Mouse (Mus musculus): Measurements from ENCODE around the gene Tm6sf1. TPM values are rescaled to one million over a fixed set of nuclear protein-coding genes. Genes with fewer than 3 reads are reported as not detected.

Tm6sf1 gene
- total RNA-seq, 1 experiment from 2014 or later, result 181 TPM

DNA sequence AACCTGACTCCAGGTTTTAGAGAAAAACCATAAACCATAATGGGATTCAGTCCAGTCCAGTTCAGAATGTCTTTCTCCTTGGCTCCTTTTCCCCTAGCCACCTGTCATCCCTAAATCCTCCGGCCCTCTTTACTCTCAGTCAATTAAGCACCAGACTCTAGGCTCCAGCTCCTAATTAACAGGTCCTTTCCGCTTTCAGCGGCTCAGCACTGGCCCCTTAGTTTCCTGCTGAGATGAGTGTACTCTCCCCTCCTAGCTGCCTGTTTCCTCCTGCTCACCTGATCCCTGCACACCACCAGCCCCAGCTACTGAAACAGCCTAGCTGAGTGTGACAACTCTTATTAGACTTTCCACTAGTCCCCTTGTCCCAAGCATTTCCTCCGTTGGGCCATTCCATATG, 11.0 kb upstream of the Tm6sf1 start:
- no peak for ATAC-seq (ENCODE audit: extremely low read depth, insufficient number of reproducible peaks, low FRiP score, poor library complexity, severe bottlenecking)

DNA sequence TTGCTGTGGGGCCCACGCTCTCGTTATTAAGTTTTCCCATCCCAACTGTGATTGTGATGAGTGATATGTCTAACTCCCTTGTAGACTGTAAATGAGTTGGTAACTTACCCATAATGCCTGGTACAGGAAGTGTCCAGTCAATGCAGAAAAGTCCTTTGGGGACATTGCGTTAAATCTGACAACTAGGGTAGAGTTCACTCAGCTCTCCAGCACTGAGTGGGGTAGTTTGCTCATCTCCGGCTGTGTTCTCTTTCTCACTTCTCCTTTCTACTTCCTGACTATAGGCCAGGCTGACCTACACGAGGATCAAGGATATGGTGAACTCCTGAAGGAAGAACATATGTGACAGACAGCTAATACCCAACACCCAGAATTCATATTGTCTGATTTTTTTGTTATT, 9.6 kb upstream of the Tm6sf1 start:
- peak; percentile 82 for ATAC-seq (ENCODE audit: extremely low read depth, insufficient number of reproducible peaks, low FRiP score, poor library complexity, severe bottlenecking)

- ATAC-seq (ENCODE audit: extremely low read depth, insufficient number of reproducible peaks, low FRiP score, poor library complexity, severe bottlenecking), result peak; percentile 18
These were observed 9.2 kb upstream of the Tm6sf1 start for GRCm38 (mm10) chr7:81849633-81850032.

DNA sequence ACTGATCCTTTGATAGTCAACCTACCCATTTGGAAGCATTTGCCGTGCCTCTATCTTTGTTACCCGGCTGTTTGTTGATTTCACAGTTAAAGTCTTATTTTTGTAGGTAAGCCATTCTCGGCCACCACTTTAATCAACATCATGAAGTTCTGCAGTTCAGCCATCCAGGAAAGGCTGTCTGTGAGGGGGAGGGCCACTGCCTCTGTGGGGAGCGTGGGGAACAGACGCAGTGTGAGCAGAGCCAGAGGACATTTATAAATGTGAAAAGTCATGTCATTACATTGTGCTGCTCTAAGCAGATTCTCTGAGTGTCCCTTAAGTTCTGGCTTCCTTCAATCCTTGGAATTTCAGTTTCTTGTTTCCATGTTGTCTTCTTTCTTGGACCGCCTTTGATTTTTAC, 8.6 kb upstream of the Tm6sf1 start:
- ATAC-seq (ENCODE audit: extremely low read depth, insufficient number of reproducible peaks, low FRiP score, poor library complexity, severe bottlenecking), result no peak

DNA sequence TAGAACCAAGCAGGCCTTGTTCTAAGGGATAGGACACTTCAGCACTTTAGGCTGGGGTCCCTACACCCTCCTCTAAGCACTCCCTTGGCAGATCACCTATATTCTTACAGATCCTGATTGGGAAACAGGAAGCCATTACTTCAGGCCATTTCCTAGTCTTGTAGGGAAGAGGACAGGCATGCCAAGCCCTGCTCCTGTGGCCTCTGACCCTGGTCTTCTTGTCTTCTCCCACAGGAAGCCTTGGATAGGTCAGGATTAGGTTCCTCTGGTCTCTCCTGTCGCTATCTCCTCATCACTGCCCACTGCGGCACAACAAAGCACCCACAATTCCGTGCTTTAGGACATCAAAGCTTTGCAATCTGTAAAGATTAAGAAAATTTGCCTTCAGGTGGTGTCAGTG, 7.1 kb upstream of the Tm6sf1 start:
- ATAC-seq (ENCODE audit: extremely low read depth, insufficient number of reproducible peaks, low FRiP score, poor library complexity, severe bottlenecking), result no peak

DNA sequence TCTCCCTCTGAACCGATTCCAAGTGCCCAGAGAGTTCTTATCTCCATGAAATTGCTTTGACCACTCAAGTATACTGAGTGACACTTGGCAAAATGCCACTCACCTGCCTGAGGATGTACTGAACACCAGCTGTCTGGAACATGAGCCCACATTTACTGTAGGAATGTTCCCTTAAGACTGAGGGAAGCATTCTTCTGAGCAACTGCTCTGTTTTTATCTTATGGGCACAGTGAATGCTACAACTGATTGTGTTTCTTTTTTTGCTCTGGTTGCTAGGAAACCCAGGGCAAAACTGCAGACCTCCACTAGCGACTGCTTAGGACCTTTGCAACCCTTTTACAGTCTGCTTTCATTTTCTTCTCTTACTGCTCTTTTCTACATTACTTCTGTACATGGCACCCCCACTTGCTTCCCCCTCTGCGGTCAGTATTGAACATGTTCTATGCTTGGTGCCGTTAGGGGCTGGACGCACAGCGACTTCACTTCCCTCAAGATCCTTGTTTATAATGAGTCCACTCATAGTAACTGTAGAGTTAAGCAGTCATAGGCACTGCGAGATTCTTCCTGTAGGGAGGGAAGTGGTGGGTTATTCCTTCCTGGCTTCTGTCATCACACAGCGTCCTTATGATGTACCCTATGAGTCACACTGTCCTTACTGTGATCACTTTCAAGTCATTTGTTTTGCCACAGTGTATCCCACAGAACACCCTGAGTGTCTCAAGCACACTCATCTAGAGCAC, 4.1 kb upstream of the Tm6sf1 start:
- ATAC-seq (ENCODE audit: extremely low read depth, insufficient number of reproducible peaks, low FRiP score, poor library complexity, severe bottlenecking), result peak; percentile 61

DNA sequence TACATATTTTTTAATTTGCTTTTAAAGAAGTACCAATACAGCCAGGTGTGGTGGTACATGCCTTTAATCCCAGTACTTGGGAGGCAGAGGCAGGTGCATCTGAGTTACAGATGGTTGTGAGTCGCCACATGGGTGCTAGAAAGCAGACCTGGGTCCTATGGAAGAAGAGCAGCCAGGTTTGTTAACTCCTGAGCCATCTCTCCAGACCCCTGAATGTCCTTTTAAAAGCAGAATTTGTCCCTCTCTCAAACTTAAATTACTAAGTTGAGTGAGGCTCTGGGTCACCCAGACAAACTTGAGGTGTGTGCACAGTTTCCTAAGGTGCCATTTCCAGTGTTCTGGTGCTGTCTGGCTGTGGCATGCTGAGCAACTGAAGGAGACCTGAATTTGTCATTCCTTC, 3.1 kb upstream of the Tm6sf1 start, which contains the start of gene Gm10160:
Gene Gm10160, minus strand, starts transcription at position 101 of the 400 bp plus-strand sequence.
- no peak for ATAC-seq (ENCODE audit: extremely low read depth, insufficient number of reproducible peaks, low FRiP score, poor library complexity, severe bottlenecking)

DNA sequence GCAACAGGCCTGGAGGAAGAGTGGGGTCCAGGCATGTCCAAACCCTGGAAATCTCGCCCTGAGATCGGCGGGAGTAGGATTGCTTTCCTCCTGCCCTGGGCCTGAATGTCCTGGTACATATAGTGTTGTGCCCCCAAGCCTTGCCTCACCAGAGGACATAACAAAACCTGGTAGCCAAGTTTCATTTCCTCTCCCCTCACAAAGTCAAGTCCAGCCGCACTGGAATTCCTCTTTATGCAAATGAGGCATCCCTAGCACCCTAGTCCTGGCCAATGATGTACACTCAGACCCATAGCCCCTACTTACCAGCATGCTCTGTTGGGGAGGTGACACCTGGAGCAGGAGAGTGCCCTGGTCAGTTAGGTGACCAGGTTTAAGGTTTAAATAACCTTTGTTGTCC, 2.6 kb upstream of the Tm6sf1 start:
- no peak for ATAC-seq (ENCODE audit: extremely low read depth, insufficient number of reproducible peaks, low FRiP score, poor library complexity, severe bottlenecking)

- ATAC-seq (ENCODE audit: extremely low read depth, insufficient number of reproducible peaks, low FRiP score, poor library complexity, severe bottlenecking), result no peak
These were observed 565 bp upstream of the Tm6sf1 start for GRCm38 (mm10) chr7:81858236-81858635.

GRCm38 (mm10) chr7:81860071-81860470, 1.3 kb downstream of the Tm6sf1 start:
- ATAC-seq (ENCODE audit: extremely low read depth, insufficient number of reproducible peaks, low FRiP score, poor library complexity, severe bottlenecking), result peak; percentile 31

- ATAC-seq (ENCODE audit: extremely low read depth, insufficient number of reproducible peaks, low FRiP score, poor library complexity, severe bottlenecking), result peak; percentile 24; the same call in 1 of the 2 replicates
These were observed 2.2 kb downstream of the Tm6sf1 start for GRCm38 (mm10) chr7:81860996-81861395.

GRCm38 (mm10) chr7:81861461-81861860, 2.7 kb downstream of the Tm6sf1 start:
- ATAC-seq (ENCODE audit: extremely low read depth, insufficient number of reproducible peaks, low FRiP score, poor library complexity, severe bottlenecking), result no peak

- ATAC-seq (ENCODE audit: extremely low read depth, insufficient number of reproducible peaks, low FRiP score, poor library complexity, severe bottlenecking), result no peak
These were observed 3.1 kb downstream of the Tm6sf1 start for GRCm38 (mm10) chr7:81861921-81862320.

- ATAC-seq (ENCODE audit: extremely low read depth, insufficient number of reproducible peaks, low FRiP score, poor library complexity, severe bottlenecking), result peak; percentile 72
These were observed 4.1 kb downstream of the Tm6sf1 start for GRCm38 (mm10) chr7:81862587-81863583.

- no peak for ATAC-seq (ENCODE audit: extremely low read depth, insufficient number of reproducible peaks, low FRiP score, poor library complexity, severe bottlenecking)
These were observed 5.8 kb downstream of the Tm6sf1 start for GRCm38 (mm10) chr7:81864552-81864951.

- ATAC-seq (ENCODE audit: extremely low read depth, insufficient number of reproducible peaks, low FRiP score, poor library complexity, severe bottlenecking), result no peak
These were observed 7.1 kb downstream of the Tm6sf1 start for GRCm38 (mm10) chr7:81865937-81866336.

GRCm38 (mm10) chr7:81867231-81867930, 8.6 kb downstream of the Tm6sf1 start:
- no peak for ATAC-seq (ENCODE audit: extremely low read depth, insufficient number of reproducible peaks, low FRiP score, poor library complexity, severe bottlenecking)

DNA sequence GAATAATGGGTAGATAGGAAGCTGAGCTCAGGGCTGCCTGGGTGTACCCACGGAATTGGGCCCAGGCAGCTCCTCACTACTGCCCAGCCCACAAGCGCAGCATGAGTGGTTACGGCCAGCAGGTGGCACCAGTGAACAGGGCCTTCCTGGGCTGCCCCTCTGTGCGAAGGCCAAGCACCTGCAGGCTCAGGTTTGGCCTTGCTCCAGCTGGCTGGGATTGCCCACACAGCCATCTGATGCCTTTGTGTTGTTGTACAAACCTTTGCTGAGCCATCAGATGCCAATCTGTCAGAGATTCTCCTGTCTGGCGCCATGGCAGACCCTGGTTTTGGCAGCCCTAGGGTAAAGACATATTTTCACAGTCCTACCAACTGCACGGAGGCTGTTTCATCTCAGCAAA, 9.4 kb downstream of the Tm6sf1 start:
- peak; percentile 75 for ATAC-seq (ENCODE audit: extremely low read depth, insufficient number of reproducible peaks, low FRiP score, poor library complexity, severe bottlenecking)

- no peak for ATAC-seq (ENCODE audit: extremely low read depth, insufficient number of reproducible peaks, low FRiP score, poor library complexity, severe bottlenecking)
These were observed 13.8 kb downstream of the Tm6sf1 start for GRCm38 (mm10) chr7:81872493-81873013.
